Mouse (Mus musculus) urinary bladder, postnatal 36 days (tissue): ENCODE measurements around the gene Ccs.
"Not testable (repeated sequence)": the region's sequence is repeated elsewhere in the genome, so short reads cannot be mapped to it uniquely, and the experiment has no call there.

Source experiments
- DNase-seq, 2 experiments: peaks; one replicate each; pipeline ENCODE4 v3.0.0; 2022; ENCODE audit warnings: low spot score in 2 of 2, mixed read lengths in 1 of 2

Ccs gene

DNA sequence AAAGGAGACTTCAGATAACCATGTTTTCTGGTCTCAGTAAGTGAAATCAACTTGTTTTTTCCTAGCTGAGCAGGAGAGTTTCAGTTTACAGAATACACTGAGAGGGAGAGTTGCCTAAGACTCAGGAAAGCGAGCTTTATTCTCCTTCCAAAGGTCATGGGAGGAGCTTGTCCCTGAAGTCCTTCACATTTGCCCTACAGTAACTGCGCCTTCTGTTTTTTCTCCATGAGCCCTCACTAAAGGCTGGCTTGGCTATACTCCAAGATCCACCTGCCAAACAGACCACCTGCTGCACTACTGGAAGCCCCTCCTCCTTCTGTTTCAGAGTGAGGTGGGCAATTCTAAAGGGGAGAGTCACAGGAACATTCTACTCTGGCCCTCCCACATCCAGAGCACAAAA, 3.0 kb downstream of the Ccs start:
- no peak for DNase-seq

GRCm38 (mm10) chr19:4833977-4834376, 5.2 kb downstream of the Ccs start:
- DNase-seq: no peak

DNA sequence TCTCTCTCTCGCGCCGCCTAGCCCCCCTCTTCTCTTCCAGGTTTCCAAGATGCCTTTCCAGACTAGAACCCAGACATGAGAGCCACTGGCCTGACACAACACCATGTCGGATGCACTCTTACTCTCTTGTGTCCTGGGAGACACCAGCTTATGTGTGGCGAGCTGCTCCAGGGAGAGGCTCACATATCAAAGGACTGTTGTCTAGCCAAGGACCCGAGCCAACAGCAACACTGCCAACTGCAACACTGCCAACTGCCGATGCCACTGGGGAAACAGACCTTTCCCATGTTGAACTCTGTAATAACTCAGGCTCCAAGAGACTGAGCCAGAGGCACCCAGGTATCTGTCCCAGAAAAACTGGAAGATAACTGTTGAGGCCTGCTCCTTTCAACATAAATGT, 10.0 kb downstream of the Ccs start:
- DNase-seq: peak in 1 of 2 experiments; percentile 76

GRCm38 (mm10) chr19:4828444-4829114, 10.6 kb downstream of the Ccs start:
- peak in 1 of 2 experiments; percentile 23 for DNase-seq

DNA sequence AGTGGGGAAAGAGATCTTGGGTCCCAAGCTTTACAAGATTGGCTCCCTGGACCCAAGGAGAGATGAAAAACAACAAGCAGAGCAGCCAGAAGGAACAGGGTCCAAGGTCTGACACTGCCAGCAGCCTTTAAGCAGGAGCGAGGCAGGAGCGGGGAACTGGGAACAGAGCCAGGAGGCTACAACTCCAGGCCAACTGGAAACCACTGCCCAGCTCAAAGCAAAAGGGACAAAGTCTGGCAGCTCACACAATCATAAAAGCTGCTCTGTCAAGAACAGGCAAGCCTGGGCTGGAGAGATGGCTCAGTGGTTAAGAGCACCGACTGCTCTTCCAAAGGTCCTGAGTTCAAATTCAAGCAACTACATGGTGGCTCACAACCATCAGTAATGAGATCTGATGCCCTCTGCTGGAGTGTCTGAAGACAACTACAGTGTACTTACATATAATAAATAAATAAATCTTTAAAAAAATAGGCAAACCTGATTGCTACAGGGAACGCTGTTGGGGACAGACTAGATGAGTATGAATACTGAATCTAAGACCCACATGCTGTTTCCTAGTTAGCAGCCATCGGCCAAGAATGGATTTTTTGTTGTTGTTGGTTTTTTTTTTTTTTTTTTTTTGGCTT, 18.3 kb downstream of the Ccs start:
- peak; percentile 29 to 81 for DNase-seq

DNA sequence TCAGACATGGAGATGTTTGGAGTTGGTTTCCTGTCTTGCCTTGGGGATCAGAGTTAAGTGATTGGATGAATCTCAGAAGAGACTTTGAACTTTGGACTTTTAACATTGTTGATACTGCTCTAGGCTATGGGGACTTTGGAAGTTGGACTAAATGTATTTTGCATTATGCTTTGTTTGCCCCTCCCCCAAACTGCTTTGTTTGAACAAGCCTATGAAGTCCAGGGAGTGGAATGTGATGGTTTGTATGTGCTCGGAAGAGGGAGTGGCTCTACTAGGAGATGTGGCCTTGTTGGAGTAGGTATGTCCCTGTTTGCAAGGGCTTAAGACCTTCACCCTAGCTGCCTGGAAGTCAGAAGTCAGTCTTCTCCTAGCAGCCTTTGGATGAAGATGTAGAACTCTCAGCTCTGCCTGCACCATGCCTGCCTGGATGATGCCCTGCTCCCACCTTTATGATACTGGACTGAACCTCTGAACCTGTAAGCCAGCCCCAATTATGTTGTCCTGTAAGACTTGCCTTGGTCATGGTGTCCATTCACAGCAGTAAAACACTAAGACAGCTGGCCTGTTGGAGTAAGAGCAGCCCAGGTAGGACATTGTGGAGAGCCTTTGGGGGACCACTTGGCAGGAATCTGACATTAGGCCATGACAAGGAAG, 21.8 kb downstream of the Ccs start:
- DNase-seq: no peak

DNA sequence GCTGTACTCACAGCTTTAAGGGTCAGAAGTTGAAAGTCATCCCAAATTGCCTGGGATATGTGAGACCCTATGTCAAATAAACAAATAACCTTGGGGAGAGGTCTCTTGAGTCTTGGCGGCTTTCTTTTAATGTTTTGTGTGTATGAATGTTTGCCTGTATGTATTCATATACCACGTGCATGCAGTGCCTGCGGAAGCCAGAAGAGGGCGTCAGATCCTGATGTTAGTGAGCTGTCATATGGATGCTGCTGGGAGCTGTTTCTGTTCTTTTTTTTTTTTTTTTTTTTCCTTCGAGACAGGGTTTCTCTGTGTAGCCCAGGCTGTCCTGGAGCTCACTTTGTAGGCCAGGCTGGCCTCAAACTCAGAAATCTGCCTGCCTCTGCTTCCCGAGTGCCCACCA, 26.1 kb downstream of the Ccs start:
- no peak for DNase-seq

GRCm38 (mm10) chr19:4812334-4812949, 26.7 kb downstream of the Ccs start:
- DNase-seq: not testable (repeated sequence)

DNA sequence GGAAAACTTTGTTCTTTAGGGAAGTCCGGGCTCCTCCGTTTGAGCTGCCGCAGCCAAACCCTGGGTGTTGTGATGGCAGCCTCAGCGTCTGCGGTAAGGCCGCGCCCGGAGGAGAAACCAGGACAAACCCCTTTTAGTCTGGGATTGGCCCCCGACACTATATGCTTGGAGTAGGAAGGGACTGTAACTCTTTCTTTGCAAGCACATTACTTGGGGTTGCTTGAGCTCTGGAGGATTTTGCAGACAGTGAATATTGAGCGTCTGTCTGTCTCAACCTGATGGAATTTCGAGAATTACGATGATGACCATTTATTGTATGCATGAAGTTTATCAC, 27.3 kb downstream of the Ccs start:
- DNase-seq: no peak

- DNase-seq: peak; percentile 92 to 99
Measured at GRCm38 (mm10) chr19:4811063-4811908, 27.8 kb downstream of the Ccs start, which contains the start of the genes Gm21992 and Rbm14. Gm21992 (minus strand) TSS chr19:4811612. Rbm14 (minus strand) TSS chr19:4811634.

DNA sequence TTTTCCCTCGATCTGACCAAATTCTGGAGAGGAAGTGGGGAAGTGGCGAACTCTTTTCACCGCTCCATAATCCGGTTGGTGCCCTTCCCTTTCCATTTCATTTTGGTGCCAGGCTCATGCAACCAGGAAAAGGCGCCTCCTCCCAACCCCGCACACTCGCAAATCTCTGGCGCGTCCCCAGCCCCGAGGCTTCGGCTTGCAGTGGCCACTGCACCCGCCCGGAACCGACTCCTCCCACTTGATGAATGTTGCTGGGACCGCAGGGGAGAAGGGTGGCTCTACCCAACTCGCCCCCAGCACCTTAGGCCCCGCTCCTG, 28.4 kb downstream of the Ccs start:
- no peak for DNase-seq

DNA sequence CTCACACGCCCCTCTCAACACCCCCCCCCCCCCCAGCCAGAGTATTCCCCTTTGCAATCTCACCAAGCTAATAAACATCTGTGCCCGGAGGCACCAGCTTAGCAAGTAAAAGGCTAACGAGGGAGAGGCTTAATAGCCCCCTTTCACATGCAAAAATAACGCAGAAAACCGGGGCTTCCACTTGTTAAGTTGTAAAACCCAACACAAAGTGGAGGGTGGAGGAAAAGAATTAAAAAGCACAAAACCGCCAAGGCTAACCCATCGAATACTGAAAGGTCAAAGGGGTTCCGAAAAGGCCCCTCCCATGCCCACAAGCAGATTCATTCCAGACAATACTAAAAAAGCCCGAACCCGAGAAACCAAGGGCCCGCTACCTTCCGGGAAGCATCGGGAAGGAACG, 28.8 kb downstream of the Ccs start:
- DNase-seq: no peak

GRCm38 (mm10) chr19:4803283-4803682, 35.8 kb downstream of the Ccs start:
- no peak for DNase-seq

- DNase-seq: no peak
Measured at GRCm38 (mm10) chr19:4802691-4803091, 36.4 kb downstream of the Ccs start.

- no peak for DNase-seq
Measured at GRCm38 (mm10) chr19:4799083-4799482, 40.0 kb downstream of the Ccs start.

DNA sequence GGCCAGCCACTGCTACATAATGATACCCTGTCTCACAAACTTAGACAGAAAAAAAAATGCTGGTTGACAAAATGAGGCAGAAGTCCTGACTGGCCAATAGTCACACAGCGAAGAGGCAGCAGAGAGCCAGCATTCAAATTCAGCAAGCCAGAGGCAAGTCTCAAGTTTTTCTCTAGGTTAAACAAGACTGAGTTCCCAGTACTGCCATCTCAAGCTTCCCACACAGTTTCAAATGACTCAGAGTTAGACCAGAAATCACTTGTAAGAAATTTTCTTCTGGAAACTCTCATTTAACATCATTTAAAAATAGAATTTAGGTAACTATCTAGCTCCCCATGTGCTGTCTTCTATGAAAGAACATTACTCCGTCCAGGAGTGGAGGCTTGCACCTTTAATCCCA, 41.3 kb downstream of the Ccs start:
- DNase-seq: no peak

- DNase-seq: no peak
Measured at GRCm38 (mm10) chr19:4795929-4796328, 43.2 kb downstream of the Ccs start.

DNA sequence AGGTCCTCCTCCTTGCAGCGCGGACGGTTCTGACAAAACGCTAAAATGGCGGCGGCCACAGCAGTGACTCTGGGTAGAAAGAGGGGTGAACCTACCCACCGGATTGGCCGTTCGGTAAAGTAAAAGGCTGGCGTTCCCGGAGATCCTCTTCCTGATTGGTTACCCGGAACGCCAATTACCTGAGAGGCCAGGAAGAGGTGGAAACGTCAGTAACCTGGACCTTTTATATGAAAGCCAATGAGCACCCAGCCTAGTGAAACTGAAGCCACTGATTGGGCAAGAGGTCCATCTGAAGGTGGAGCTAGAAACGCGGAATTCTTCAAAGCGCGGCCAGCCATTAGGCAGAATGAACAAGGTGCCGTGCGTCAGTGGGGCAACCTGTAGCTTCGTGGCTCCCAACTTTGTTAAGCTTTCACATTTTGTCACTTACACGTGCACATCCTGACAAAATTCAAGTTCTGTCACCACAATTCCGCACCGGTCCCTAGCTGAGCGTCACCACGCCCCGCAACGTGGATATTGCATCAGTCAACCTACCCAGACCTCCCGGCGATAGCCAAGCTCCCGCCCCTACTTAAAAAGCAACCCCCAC, 45.2 kb downstream of the Ccs start, which contains the start of gene Rbm4:
Gene Rbm4 (minus strand): TSS at position 71 of the 592 bp plus-strand sequence.
- peak; percentile 97 to 98 for DNase-seq

DNA sequence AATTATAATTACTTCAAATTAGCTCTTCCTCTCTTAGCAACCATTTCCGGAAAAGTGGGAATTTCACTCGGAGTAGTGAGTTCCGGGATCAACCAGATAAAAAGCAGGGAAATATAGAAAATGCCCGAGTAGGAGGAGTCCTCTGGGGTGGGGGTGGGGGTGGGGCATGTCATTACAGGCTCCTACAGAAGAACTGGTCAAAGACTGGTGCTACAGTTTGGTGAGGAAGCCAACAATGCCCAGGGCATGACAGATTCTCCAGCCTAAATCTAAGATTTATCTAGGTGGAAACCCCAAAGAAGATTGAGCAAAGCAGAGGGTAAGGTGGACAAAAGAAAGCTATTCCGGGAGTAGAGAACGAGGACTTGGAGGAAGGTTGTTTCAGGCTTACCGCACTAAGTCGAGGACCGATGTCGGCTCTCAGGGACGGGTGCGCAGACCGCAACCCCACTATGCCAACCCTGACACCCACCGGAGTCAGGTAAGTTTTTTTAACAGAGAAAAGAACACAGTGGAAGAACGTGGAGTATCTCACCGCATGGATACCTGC, 45.8 kb downstream of the Ccs start:
- no peak for DNase-seq

DNA sequence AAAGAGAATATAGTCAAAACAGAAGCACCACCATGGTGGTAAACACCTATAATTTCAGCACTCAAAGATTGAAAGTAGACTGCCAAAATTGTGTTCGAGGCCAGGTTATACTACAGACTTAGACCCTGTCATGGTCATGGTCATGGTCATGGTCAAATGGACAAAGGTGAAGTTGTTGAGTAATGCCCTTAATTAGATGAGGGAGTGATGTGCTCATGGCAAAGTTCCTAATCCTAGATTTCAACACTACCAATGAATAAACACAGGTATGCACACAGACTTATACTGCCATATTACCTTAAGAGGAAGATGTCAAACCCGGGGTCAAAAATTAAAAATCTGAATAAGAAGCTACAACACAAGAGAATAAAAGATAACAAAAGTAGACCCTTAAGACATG, 52.8 kb downstream of the Ccs start:
- no peak for DNase-seq

GRCm38 (mm10) chr19:4785206-4785605, 53.9 kb downstream of the Ccs start:
- no peak for DNase-seq
